Mouse (Mus musculus) neural tube, embryonic 11.5 days (tissue): ENCODE data around the gene Gtf2i. TPM values are rescaled to one million over a fixed set of nuclear protein-coding genes. Genes with fewer than 3 reads are reported as not detected.
A peak's percentile ranks its signal among the peaks of the same experiment; 100 is the strongest.

ENCODE experiments used
- ATAC-seq: fragments of 200-750 bp; cut with Nextera tagmentation; 2 replicates; pipeline ENCODE4 v1.8.0; 2017; ENCODE audit warnings: moderate number of reproducible peaks, mild to moderate bottlenecking, moderate TSS enrichment, moderate library complexity; ENCODE audit not compliant: insufficient read depth, low FRiP score, low TSS enrichment
- DNase-seq: peaks from one replicate; pipeline ENCODE4 v3.0.0-alpha.2; 2015; ENCODE audit warnings: low spot score
- H3K27ac ChIP-seq: fragments of 300-500 bp; sonication (generic); 2 replicates; pipeline ENCODE4 v1.5.1; 2014; ENCODE audit warnings: low read depth, mild to moderate bottlenecking, low read length
- H3K27me3 ChIP-seq: fragments of 300-500 bp; sonication (generic); 2 replicates; pipeline ENCODE4 v1.6.1; 2014; ENCODE audit warnings: mild to moderate bottlenecking, low read length, mixed read lengths; ENCODE audit not compliant: control insufficient read depth, insufficient read depth
- H3K36me3 ChIP-seq: fragments of 300-500 bp; sonication (generic); 2 replicates; pipeline ENCODE4 v1.6.1; 2014; ENCODE audit warnings: mild to moderate bottlenecking, low read length, moderate library complexity, mixed read lengths; ENCODE audit not compliant: control insufficient read depth, insufficient read depth
- H3K4me1 ChIP-seq: fragments of 300-500 bp; sonication (generic); 2 replicates; pipeline ENCODE4 v1.6.1; 2014; ENCODE audit warnings: low read length, mixed read lengths; ENCODE audit not compliant: control insufficient read depth, insufficient read depth
- H3K4me2 ChIP-seq: fragments of 300-500 bp; sonication (generic); 2 replicates; pipeline ENCODE4 v1.6.1; 2014; ENCODE audit warnings: low read depth, mild to moderate bottlenecking, moderate library complexity
- H3K4me3 ChIP-seq: fragments of 300-500 bp; sonication (generic); 2 replicates; pipeline ENCODE4 v1.5.1; 2014; ENCODE audit warnings: low read depth, low read length
- H3K9ac ChIP-seq: fragments of 300-500 bp; sonication (generic); 2 replicates; pipeline ENCODE4 v1.6.1; 2014; ENCODE audit warnings: mild to moderate bottlenecking, low read length
- H3K9me3 ChIP-seq: fragments of 300-500 bp; sonication (generic); 2 replicates; pipeline ENCODE4 v1.6.1; 2016; ENCODE audit warnings: low read length; ENCODE audit not compliant: control insufficient read depth
- WGBS: fragments of 180-500 bp; shearing (Covaris S2); extraction: QIAGEN DNeasy Blood & Tissue Kit; methylation state at CpG from one replicate; pipeline ENCODE4 v1.1.7; 2014; 5-methylcytosine and 5-hydroxymethylcytosine counted together
- polyA plus RNA-seq: library from polyadenylated mRNA; unstranded; fragments of >200 nt; fragmentation: Nextera tagmentation; extraction: Ambion mirVana; gene quantifications from 2 replicates; pipeline ENCODE4 v1.2.1, GENCODE M21; 2014

The Gtf2i gene
- polyA plus RNA-seq, 1 experiment from 2014 or later = 193 TPM

DNA sequence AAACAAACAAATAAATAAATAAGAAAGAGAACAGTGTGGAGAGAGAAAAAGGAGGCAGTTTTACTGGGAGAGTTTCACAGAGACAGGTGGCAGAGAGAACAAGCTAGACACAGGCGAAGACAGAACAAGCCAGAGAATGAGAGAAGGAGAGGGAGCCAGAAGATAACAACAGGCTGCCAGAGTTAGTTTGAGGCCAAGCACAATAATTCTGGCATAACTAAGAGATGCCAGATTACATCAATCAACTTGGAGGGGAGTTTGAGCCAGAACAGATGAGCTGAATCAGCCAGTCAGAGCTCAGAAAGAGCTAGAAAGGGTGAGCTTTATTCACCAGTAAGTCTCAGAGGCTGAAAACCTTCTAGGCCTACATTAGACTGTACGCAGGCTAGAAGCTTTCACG, 64.0 kb downstream of the Gtf2i start:
- Histone ChIP-seq H3K36me3 (peaks cover 51% of the 10 kb centered on the region), H3K27ac (no peak overlapping the region), H3K4me1 (no peaks in the 10 kb centered on the region), H3K9ac (no peak overlapping the region), H3K4me3 (no peak overlapping the region), H3K9me3 (no peaks in the 10 kb centered on the region), H3K4me2 (no peak overlapping the region), H3K27me3 (no peaks in the 10 kb centered on the region)
- no peak for ATAC-seq
- WGBS = 89% methylated on average over 3 of the region's 3 CpGs
- DNase-seq = no peak

DNA sequence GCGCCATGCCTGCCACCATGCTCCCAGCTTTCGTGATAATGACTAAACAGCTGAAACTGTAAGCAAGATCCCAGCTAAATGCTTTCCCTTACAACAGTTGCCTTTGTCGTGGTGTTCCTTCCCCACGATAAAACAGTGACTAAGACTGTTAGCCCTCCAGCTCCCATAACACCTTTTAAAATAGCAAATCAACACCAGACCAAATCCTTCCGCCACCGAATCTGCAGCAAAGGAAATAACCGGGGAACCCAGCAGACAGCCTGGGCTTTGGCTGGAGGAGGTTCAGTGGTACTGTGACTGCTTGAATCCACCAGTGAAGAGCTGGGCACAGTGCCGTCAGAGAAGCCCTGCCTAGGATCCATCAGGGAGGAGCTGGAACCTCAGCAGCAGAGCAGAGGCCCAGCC, 65.3 kb downstream of the Gtf2i start:
- Histone ChIP-seq H3K27me3 (no peaks in the 10 kb centered on the region), H3K36me3 (peaks cover 51% of the 10 kb centered on the region), H3K9ac (no peak overlapping the region), H3K4me2 (no peak overlapping the region), H3K9me3 (no peaks in the 10 kb centered on the region), H3K4me1 (no peaks in the 10 kb centered on the region), H3K27ac (no peak overlapping the region), H3K4me3 (no peak overlapping the region)
- ATAC-seq (no peak), DNase-seq (no peak)
- WGBS = 94% methylated on average over 8 of the region's 8 CpGs

DNA sequence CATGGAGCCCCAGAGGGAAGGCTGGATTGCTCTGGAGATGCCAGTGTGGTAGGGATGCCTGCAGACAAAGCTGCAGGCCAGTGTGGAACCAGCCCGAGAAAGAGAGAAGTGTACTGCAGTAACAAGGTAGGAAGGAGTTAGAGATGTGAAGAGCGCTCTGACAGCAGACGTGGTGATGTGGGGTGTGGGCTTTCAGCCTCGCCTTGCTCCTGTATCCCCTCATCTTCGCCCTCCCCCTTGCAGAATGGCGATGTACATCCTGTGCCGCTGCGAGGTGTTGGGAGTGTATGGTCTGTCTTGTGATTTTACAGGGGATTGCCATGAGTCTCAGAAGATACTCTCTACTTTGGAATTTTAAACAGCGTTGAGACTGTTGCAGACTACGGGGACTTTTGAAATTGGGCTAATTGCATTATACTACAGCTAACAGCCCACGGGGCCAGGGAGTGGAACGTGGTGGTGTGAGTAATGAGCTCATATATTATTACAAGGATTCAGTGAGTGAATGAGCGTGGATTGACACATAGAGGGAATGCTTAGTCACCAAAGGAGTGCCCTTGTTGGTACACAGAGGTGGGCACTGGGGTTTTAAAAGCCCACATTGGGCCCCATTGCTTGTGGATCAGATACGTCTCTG, 65.8 kb downstream of the Gtf2i start:
- DNase-seq (no peak), ATAC-seq (no peak)
- Histone ChIP-seq H3K36me3 (peaks cover 56% of the 10 kb centered on the region), H3K4me2 (no peak overlapping the region), H3K9ac (no peak overlapping the region), H3K27ac (no peak overlapping the region), H3K9me3 (no peaks in the 10 kb centered on the region), H3K4me3 (no peak overlapping the region), H3K27me3 (no peaks in the 10 kb centered on the region), H3K4me1 (no peaks in the 10 kb centered on the region)
- WGBS = 95% methylated on average over 14 of the region's 14 CpGs

DNA sequence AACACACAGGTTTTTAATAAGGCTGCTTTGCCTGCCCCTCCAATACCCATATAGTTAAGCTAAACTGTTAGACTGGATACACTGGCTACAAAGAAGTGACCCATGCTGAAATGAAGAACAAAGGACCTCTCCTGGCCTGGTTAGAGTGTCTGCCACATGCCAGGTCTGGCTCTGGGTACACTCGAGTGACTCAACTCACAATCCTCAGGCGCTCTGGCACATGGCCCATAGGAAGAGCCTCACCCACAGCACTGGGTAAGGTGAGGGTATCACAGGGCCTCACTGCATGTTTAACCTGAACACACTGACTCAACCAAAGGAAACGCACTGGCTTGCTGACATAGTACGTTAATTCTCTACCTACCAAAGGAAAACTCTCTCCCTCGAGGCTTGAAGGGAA, 68.4 kb downstream of the Gtf2i start:
- H3K36me3 ChIP-seq = peaks cover 64% of the 10 kb centered on the region
- no peaks in the 10 kb centered on the region for H3K9me3 ChIP-seq
- DNase-seq (no peak), ATAC-seq (no peak)
- WGBS = 95% methylated on average over 5 of the region's 5 CpGs
- H3K4me3 ChIP-seq = no peak overlapping the region
- H3K4me1 ChIP-seq = no peaks in the 10 kb centered on the region
- H3K4me2 ChIP-seq = no peak overlapping the region
- no peak overlapping the region for H3K9ac ChIP-seq
- H3K27ac ChIP-seq = no peak overlapping the region
- no peaks in the 10 kb centered on the region for H3K27me3 ChIP-seq

DNA sequence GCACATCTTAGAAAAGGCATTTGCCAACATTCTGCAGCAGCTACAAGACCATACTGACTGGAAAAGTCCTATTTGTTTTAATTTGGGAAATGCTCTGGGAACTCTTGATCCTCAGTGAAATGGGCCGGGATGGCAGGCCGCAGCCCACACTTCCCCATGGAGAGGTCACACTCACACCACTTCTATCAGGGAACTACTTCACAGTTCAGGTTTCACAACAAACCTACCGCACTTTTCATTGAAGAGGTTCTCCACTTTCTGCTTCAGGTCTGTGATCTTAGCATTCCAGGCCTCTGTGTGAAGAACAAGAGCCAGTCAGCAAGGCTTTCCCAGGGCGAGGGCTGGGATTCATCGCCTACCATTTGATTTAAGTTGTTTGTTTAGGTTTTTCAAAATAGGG, 69.7 kb downstream of the Gtf2i start:
- Histone ChIP-seq H3K4me1 (no peaks in the 10 kb centered on the region), H3K9ac (no peak overlapping the region), H3K27me3 (no peaks in the 10 kb centered on the region), H3K9me3 (no peaks in the 10 kb centered on the region), H3K4me2 (no peak overlapping the region), H3K36me3 (peaks cover 76% of the 10 kb centered on the region), H3K27ac (no peak overlapping the region), H3K4me3 (no peak overlapping the region)
- DNase-seq (no peak), ATAC-seq (no peak)
- 91% methylated on average over 5 of the region's 5 CpGs for WGBS

DNA sequence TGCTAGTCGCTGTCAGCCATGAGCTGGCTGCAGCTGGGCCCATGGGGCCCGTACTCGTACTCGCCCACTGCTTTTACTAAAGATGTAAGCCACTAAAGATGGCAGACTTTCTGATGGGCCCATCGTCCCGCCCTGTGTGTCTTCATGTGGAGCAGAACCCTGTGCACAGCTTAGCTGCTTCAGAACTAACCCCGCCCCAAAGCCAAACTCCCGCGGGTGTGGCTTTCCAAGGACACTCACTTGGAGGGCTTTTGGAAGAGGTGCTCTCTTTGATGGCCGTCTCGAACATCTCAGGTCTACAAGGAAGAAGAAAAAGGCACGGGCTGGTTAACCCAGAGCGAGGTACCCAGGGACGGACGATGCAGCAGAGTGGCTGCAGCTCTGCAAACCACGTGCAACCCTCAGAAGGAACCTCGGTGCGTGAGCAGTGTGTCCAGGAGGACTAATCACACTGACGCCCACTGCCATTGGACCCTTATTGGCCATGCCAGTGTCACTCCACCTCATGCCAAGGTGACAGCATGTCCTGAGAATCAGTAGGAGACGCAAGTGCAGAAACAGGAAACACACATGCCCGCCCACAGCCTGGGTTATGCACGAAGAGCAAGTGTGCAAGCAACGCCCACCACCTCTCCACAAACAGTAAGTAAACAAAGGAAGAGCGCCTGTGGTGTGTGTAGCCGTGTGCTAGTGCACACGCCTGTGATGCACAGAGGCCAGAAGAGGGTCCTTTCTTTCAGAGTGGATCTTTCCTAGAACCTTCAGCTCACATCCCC, 70.7 kb downstream of the Gtf2i start:
- no peak overlapping the region for H3K4me3 ChIP-seq
- DNase-seq (no peak), ATAC-seq (no peak)
- peaks cover 75% of the 10 kb centered on the region for H3K36me3 ChIP-seq
- 94% methylated on average over 26 of the region's 26 CpGs for WGBS
- H3K4me2 ChIP-seq = no peak overlapping the region
- H3K27me3 ChIP-seq = no peaks in the 10 kb centered on the region
- H3K9ac ChIP-seq = no peak overlapping the region
- H3K4me1 ChIP-seq = no peaks in the 10 kb centered on the region
- no peak overlapping the region for H3K27ac ChIP-seq
- H3K9me3 ChIP-seq = no peaks in the 10 kb centered on the region

DNA sequence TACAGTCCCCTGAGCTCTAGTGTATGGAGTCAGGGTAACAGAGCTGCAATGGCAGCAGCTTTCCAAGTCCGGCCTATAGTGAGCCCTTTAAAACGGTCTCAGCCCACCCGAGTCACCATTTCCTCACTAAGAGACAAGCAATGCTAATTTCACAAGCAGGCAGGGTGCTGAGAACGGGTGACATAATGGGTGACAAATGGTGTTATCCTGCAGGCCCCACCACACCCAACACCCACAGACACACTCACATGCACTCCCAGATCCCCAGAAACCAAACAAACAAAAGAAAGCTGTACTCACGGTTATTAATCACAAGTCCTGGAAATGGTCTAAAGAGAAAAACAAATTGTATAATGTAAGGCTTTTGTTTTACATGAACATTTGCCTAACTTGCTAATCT, 72.7 kb downstream of the Gtf2i start:
- 82% methylated on average over 5 of the region's 5 CpGs for WGBS
- DNase-seq (no peak), ATAC-seq (no peak)
- Histone ChIP-seq H3K4me3 (no peak overlapping the region), H3K9me3 (no peaks in the 10 kb centered on the region), H3K4me2 (no peak overlapping the region), H3K9ac (no peak overlapping the region), H3K4me1 (no peaks in the 10 kb centered on the region), H3K27ac (no peak overlapping the region), H3K27me3 (no peaks in the 10 kb centered on the region), H3K36me3 (peaks cover 76% of the 10 kb centered on the region)

DNA sequence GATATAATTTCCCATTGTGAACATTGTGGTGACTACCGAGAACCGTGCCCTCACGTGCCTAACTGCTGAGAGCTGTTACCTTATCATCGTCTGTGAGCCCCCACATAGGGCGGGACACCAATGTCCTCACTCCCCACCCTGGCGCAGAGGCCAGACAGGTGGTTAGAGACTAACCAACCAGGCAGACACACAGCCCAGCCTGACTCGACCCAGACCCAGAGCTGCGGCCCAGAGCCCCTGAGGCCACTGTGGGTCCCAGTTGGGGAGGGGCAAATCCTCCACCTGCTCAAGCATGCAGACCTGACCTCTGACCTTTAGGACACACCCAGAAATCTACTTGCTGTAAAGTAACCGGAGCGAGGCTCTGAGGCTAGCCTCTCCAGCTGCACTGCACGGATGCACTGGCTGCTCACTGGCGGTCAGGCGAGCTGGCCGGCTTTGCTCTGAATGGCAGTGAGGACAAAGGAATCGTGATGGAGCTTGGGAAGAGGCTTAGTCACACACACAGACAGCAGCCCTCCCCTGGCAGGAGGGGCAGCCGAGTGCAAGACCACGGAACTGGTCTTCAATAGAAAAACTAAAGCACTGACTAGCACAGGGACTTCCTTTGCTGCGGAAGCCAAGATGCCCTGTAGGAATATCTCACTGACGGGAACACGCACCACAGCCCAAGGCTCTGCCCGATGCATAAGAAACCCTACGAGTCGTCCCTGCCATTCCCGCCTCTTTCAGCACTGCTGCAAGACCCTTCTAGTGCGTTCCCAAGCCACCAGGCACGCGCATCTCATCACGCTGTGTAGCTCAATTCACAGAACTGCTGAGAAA, 76.4 kb downstream of the Gtf2i start:
- DNase-seq = peak; percentile 61
- H3K36me3 ChIP-seq = peaks cover 51% of the 10 kb centered on the region
- H3K9me3 ChIP-seq = no peaks in the 10 kb centered on the region
- peaks cover 9% of the 10 kb centered on the region for H3K4me1 ChIP-seq
- no peak overlapping the region for H3K4me2 ChIP-seq
- H3K9ac ChIP-seq = no peak overlapping the region
- H3K4me3 ChIP-seq = no peak overlapping the region
- no peak overlapping the region; the same call in 1 of the 2 replicates for H3K27ac ChIP-seq
- ATAC-seq = peak; percentile 55; the same call in 1 of the 2 replicates
- H3K27me3 ChIP-seq = no peaks in the 10 kb centered on the region
- WGBS = 75% methylated on average over 28 of the region's 28 CpGs
